In the genomic region with DNA sequence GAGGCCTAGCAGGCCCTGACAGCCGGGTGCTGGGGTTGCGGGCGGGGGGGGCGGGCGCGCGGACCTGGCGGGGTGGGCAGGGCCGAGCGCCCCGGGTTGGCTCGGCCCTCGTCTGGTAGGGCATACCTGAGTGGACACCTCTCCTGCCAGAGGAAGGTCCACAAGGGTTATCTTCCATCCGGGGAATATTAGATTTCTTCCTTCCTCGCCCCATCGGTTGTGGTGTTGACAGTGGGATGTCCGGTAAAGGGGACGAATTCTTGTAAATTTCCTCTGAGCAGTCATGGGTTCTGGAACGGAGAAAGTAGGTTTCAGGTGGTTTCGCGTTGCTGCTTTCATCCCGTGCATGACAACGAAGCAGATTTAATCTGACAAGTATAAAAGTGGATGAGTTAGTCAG, we compare ENCODE assay signal across 8 mouse cellular contexts. TPM values are rescaled to one million over a fixed set of nuclear protein-coding genes. Genes with fewer than 3 reads are reported as not detected.
DNase-seq lines count a peak whose midpoint lies in the region; ATAC-seq and TF ChIP-seq lines count a peak whose summit lies in the region.

No protein-coding gene starts in this region.

- peaks cover 23% of the 10 kb centered on the region for H3K36me3 ChIP-seq in thymus, adult 2 months (ENCODE audit: control insufficient read depth, insufficient read depth, low read length)
- peaks cover 25% of the 10 kb centered on the region for H3K36me3 ChIP-seq in hindbrain, embryonic 15.5 days
- peaks cover 10% of the 10 kb centered on the region for H3K36me3 ChIP-seq in midbrain, embryonic 15.5 days (replicated peaks)

- H3K9me3 ChIP-seq in hindbrain, embryonic 15.5 days: no peaks in the 10 kb centered on the region
- H3K9me3 ChIP-seq in midbrain, embryonic 15.5 days: no peaks in the 10 kb centered on the region

- peak; percentile 51; the same call in 1 of the 2 replicates for ATAC-seq in hindbrain, embryonic 15.5 days (ENCODE audit: low FRiP score, low read depth)
- ATAC-seq in midbrain, embryonic 15.5 days (replicated peaks): peak; percentile 63

- H3K4me3 ChIP-seq in thymus, adult 2 months (ENCODE audit: control insufficient read depth, insufficient read depth, low read length): peak overlapping the region; percentile 91
- peak overlapping the region; percentile 90 for H3K4me3 ChIP-seq in hindbrain, embryonic 15.5 days
- peak overlapping the region; percentile 64 for H3K4me3 ChIP-seq in midbrain, embryonic 15.5 days

- peaks cover 5% of the 10 kb centered on the region; the same call in 1 of the 2 replicates for H3K4me1 ChIP-seq in thymus, adult 2 months (replicated peaks; ENCODE audit: control insufficient read depth, insufficient read depth, low read length)
- H3K4me1 ChIP-seq in hindbrain, embryonic 15.5 days (replicated peaks): peaks cover 12% of the 10 kb centered on the region
- peaks cover 5% of the 10 kb centered on the region for H3K4me1 ChIP-seq in midbrain, embryonic 15.5 days

- H3K27ac ChIP-seq in thymus, adult 2 months (ENCODE audit: control insufficient read depth, insufficient read depth, low read length): peak overlapping the region; percentile 25
- peak overlapping the region; percentile 79 for H3K27ac ChIP-seq in hindbrain, embryonic 15.5 days (replicated peaks)
- H3K27ac ChIP-seq in midbrain, embryonic 15.5 days: peak overlapping the region; percentile 77; the same call in 1 of the 2 replicates

- under 1% methylated on average over 23 of the region's 23 CpGs for WGBS in thymus, adult 2 months
- 3% methylated on average over 17 of the region's 23 CpGs for WGBS in hindbrain, embryonic 15.5 days
- WGBS in midbrain, embryonic 15.5 days: 2% methylated on average over 16 of the region's 23 CpGs

- no peak for TF ChIP-seq POLR2A in thymus, adult 2 months (IDR thresholded peaks at IDR 0.05; ENCODE audit: control insufficient read depth, extremely low read depth, insufficient read depth, low read length, poor library complexity)

- H3K9ac ChIP-seq in hindbrain, embryonic 15.5 days: peak overlapping the region; percentile 79
- peak overlapping the region; percentile 60 for H3K9ac ChIP-seq in midbrain, embryonic 15.5 days

- no peaks in the 10 kb centered on the region for H3K27me3 ChIP-seq in thymus, adult 2 months (ENCODE audit: control insufficient read depth, insufficient read depth, low read length)
- no peaks in the 10 kb centered on the region for H3K27me3 ChIP-seq in hindbrain, embryonic 15.5 days
- H3K27me3 ChIP-seq in midbrain, embryonic 15.5 days (replicated peaks): no peaks in the 10 kb centered on the region

- peak overlapping the region; percentile 73 for H3K4me2 ChIP-seq in hindbrain, embryonic 15.5 days
- H3K4me2 ChIP-seq in midbrain, embryonic 15.5 days: peak overlapping the region; percentile 57

- TF ChIP-seq CTCF in thymus, adult 2 months (IDR thresholded peaks at IDR 0.05; ENCODE audit: borderline replicate concordance, control insufficient read depth, extremely low read depth, insufficient read depth, low read length, poor library complexity): no peak

- DNase-seq in cerebellum, adult 9-10 months: peak; percentile 35
- no peak for DNase-seq in cerebellum, postnatal 10 days
- no peak for DNase-seq in thymus, adult 2 months
- no peak for DNase-seq in thymus, postnatal 36 days
- no peak for DNase-seq in right cerebral cortex, postnatal 4 days
- DNase-seq in c-Kit-positive CD71-positive TER-119-positive erythroid progenitor cells, embryonic 14.5 days (ENCODE audit: low spot score): no peak

RNA-seq across cellular contexts. Expression of gene 4932438A13Rik, which starts 0.5 kb away (rescaled TPM):
- 33.4 and 34.4 TPM in 2 replicates for polyA plus RNA-seq in thymus, adult 2 months (2012; rRNA removed)
- 77.2 and 82.2 TPM in 2 replicates for polyA plus RNA-seq in hindbrain, embryonic 15.5 days (2015; fragmentation: Nextera tagmentation; extraction: Ambion mirVana)
- 84.3 and 89.3 TPM in 2 replicates for polyA plus RNA-seq in midbrain, embryonic 15.5 days (2015; fragmentation: Nextera tagmentation; extraction: Ambion mirVana)

Comparison
In these comparisons a context has a peak if more than half of its experiments do, and no peak if none do; other contexts are left out.
1. H3K27ac ChIP-seq: peak in every context shown above with its lines; median percentile 79 in hindbrain, embryonic 15.5 days; 77 in midbrain, embryonic 15.5 days; 25 in thymus, adult 2 months.